Mouse (Mus musculus): ENCODE measurements around the gene Tprgl.

The Tprgl gene

GRCm38 (mm10) chr4:154159961-154160537 is 417 bp downstream of the Tprgl start:
- no peak for DNase-seq (ENCODE audit: low spot score in 2 of 2)

- DNase-seq (ENCODE audit: low spot score in 2 of 2), result peak; percentile 58 to 80
Observed at GRCm38 (mm10) chr4:154159002-154159401, 1.5 kb downstream of the Tprgl start.

DNA sequence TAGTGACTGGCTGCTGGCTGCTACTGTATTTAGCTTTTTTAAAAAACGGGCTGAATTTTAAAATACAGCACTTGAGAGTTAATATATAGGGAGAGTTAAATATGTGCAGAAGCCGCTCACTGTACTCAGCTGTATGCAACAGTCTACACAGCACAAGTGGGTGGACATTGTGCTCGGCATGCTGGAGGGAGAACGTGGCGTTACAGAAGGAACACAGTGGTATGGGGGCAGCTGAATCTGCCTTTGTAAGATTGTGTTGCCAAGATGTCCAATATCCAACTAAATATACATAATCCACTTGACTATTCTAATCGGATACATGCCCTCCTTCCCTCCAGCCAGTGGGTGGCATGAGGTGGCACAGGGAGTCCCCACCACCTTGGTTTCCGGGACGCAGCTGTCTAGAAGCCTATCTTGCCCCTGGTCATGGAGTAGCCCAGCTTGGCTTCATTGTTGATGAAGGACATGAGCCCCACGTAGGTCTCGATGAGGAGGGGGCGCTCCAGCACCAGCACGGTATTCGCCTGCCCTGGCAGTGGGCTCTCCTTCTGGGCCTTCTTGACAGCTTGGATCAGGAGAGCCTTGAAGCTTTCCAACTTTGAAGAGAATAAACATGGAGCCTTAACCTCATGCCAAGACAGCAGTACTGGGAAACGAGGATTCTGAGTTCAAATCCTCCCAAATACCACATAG is 2.4 kb downstream of the Tprgl start:
- no peak for DNase-seq (ENCODE audit: low spot score in 2 of 2)

- no peak for DNase-seq (ENCODE audit: low spot score in 2 of 2)
Observed at GRCm38 (mm10) chr4:154156050-154156449, 4.4 kb downstream of the Tprgl start.

DNA sequence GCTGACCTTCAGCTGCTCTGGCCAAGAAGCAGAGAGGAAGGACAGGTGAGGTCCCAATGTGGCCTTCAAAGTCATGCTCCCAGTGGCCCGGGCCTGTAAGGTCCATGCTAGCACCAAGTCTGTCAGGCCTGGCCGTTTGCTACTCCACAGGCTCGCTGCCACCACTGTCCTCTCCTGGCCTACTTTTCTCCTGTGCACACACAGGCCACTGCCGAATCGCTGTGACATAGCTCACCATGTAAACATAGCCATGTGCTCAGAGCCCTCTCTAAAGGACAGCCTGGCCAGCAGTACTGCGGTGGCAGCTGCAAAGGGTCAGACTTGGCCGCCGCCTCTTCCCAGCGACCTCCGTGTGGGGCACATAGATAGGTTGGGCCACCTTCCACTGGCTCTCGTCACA is 6.4 kb downstream of the Tprgl start:
- no peak for DNase-seq (ENCODE audit: low spot score in 2 of 2)

DNA sequence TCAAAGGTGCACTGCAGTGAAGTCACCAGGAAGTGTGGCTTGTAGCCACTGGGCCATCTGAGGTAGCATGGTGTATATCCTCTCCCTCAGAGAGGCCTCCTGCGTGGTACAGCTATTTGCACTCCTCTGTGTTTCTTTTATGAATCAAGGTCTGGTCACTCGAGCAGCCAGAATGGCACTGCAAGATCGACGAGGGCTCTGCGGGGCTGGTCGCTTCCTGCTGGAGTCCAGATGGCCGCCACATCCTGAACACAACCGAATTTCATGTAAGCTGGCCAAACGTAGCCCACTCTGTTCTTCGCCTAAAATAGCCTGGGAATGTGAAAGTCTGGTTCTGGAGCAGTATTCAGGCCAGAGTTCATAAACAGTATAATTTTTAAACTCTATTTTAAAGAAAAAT is 14.1 kb downstream of the Tprgl start:
- DNase-seq (ENCODE audit: low spot score in 2 of 2), result no peak

- no peak for DNase-seq (ENCODE audit: low spot score in 2 of 2)
Observed at GRCm38 (mm10) chr4:154144712-154145111, 15.8 kb downstream of the Tprgl start.

DNA sequence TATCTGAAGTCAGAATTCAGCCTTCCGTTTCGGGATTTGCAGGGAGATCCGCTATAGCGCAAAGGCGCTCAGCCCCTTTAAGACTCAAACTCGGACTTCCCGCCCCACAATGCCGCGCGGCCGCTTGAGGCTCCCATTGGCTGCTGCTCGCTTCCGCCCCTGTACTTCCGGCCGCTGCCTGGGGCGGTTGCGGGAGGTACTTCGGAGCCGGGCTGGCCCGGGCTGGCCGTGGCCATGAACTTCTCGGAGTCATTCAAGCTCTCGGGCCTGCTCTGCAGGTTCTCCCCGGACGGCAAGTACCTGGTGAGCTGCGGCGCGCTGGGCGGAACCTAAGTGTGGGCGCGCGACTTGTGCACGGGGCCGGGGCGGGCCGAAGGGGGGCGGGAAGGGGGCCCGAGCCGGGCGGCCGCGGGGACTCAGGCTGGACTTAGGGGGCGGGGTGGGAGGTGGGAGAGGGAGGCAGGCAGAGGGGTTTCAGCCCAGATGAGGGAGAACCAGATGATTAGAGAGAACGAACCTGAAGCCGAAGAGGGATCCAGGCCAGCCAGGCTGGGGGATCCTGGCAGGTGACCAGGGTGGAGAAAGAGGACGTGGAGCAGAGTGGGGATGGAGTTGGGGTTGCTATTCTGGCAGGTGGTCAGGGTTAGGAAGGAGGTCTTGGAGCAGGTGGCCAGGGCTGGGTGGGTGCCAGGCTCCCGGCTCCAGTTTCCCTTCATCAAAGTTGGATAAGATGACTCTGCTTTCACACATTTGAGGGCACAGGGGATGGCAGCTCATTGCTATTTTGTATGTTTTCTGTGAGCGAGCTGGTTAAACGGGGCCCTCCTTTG is 18.0 kb downstream of the Tprgl start, which contains the start of gene Wrap73:
Wrap73 (plus strand) TSS at position 162 of the 830 bp plus-strand sequence.
- peak; percentile 73 to 87 for DNase-seq (ENCODE audit: low spot score in 2 of 2)

GRCm38 (mm10) chr4:154141009-154141867 is 19.2 kb downstream of the Tprgl start:
- DNase-seq (ENCODE audit: low spot score in 2 of 2), result no peak

- DNase-seq (ENCODE audit: low spot score in 2 of 2), result no peak
Observed at GRCm38 (mm10) chr4:154140213-154141008, 20.1 kb downstream of the Tprgl start.

- no peak for DNase-seq (ENCODE audit: low spot score in 2 of 2)
Observed at GRCm38 (mm10) chr4:154140182-154140212, 20.5 kb downstream of the Tprgl start, which contains the start of gene Trp73. TSS of gene Trp73 (minus strand) at chr4:154140208.

- DNase-seq (ENCODE audit: low spot score in 2 of 2), result no peak
Observed at GRCm38 (mm10) chr4:154139671-154140181, 20.7 kb downstream of the Tprgl start.

DNA sequence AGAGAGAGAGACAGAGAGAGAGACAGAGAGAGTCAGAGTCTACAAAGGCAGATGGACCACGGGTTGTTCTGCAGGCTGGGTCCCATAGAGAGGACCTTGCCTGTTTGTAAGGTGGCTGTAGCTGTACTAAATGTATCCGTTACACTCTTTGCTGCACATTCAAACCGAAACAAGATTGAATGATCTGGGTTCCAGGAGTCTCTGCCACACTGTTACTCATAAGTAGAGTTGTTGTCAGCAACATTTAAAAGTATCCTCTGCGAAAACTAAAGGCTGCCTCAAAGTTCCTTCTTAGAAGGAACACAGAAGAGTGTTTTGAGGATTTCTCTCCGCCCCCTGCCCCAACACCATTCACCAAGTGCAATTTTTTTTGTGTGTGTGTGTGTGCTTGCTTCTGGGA is 23.3 kb downstream of the Tprgl start:
- DNase-seq (ENCODE audit: low spot score in 2 of 2), result no peak

DNA sequence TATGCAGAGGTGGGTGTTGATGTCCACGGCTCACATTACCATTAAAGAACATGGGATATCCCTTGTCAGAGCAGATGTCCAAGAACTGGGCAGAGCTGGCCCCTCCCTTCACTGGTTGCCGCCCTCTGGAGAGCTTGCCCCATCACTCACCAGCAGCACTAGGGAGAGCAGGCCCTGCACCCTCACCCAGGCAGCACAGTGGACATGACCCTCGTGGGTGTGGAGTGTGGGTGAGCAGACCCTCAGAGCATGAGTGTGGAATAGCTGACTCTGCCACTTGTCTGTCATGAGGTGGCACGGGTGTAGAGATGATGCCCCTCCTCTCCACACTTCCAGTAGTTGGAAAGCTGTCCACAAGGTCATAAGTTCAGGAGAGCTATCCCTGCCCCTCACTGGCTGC is 25.7 kb downstream of the Tprgl start:
- DNase-seq (ENCODE audit: low spot score in 2 of 2), result no peak

GRCm38 (mm10) chr4:154131894-154132293 is 28.6 kb downstream of the Tprgl start:
- no peak for DNase-seq (ENCODE audit: low spot score in 2 of 2)

- no peak for DNase-seq (ENCODE audit: low spot score in 2 of 2)
Observed at GRCm38 (mm10) chr4:154129950-154130349, 30.5 kb downstream of the Tprgl start.

DNA sequence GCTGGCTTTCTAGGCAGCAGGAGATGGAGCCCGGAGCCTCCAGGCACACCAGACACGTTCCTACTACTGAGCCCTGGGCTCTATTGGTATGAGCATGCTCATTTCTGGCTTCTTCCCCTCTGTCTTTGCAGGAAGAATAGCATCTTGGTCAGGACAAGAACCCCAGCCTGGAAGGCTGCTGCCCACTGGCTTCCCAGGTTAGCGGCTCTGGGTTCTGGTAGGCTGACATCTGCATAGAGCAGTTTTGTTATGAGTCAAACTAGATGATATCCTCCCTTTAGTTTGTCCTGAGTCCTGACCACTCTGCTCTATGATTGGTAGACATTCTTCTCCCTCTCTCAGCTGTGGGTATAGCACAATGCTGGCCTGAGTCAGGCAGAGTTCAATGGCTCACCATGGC is 33.2 kb downstream of the Tprgl start:
- DNase-seq (ENCODE audit: low spot score in 2 of 2), result no peak

GRCm38 (mm10) chr4:154125202-154125601 is 35.3 kb downstream of the Tprgl start:
- DNase-seq (ENCODE audit: low spot score in 2 of 2), result no peak

- no peak for DNase-seq (ENCODE audit: low spot score in 2 of 2)
Observed at GRCm38 (mm10) chr4:154123553-154123952, 36.9 kb downstream of the Tprgl start.

DNA sequence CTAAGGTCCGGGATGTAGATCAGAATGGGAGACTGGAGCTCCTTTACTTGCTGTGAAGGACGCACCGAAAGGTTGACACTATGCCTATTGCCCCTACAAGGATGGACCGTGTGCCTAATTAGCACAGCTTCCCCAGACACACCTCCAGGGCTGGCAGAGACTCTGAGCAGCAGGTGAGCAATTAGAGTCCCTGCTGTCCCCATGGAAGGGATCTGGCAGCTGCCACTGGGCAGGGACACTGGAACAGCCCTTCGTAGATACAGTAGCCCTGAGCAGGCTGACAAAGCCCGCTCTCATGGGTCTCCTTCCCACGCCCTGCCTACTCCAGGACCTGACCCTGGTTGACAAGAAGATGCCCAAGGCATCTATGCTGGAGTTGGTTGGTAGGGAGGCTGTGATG is 38.1 kb downstream of the Tprgl start:
- DNase-seq (ENCODE audit: low spot score in 2 of 2), result no peak

GRCm38 (mm10) chr4:154121800-154122199 is 38.7 kb downstream of the Tprgl start:
- DNase-seq (ENCODE audit: low spot score in 2 of 2), result no peak
